Mouse (Mus musculus) forebrain, embryonic 16.5 days (tissue): ENCODE measurements around the gene Pla2g1b. TPM values are rescaled to one million over a fixed set of nuclear protein-coding genes. Genes with fewer than 3 reads are reported as not detected.
"Not testable (repeated sequence)": the region's sequence is repeated elsewhere in the genome, so short reads cannot be mapped to it uniquely, and the experiment has no call there.

Experiments used
- ATAC-seq: fragments of 200-750 bp; cut with Nextera tagmentation; 2 replicates; pipeline ENCODE4 v1.8.0; 2017; ENCODE audit warnings: mild to moderate bottlenecking, moderate library complexity
- H3K27ac ChIP-seq: fragments of 300-500 bp; sonication (generic); 2 replicates; pipeline ENCODE4 v1.5.1; 2014; ENCODE audit warnings: low read length, control low read depth
- H3K27me3 ChIP-seq: fragments of 300-500 bp; sonication (generic); replicated peaks from 2 replicates; pipeline ENCODE4 v1.6.1; 2014; ENCODE audit warnings: low read length; ENCODE audit not compliant: control insufficient read depth, insufficient read depth
- H3K36me3 ChIP-seq: fragments of 300-500 bp; sonication (generic); 2 replicates; pipeline ENCODE4 v1.6.1; 2014; ENCODE audit not compliant: control insufficient read depth, insufficient read depth
- H3K4me1 ChIP-seq: fragments of 300-500 bp; sonication (generic); replicated peaks from 2 replicates; pipeline ENCODE4 v1.6.1; 2014; ENCODE audit warnings: low read length; ENCODE audit not compliant: control insufficient read depth, insufficient read depth
- H3K4me2 ChIP-seq: fragments of 300-500 bp; sonication (generic); 2 replicates; pipeline ENCODE4 v1.6.1; 2014; ENCODE audit warnings: mild to moderate bottlenecking, low read length, control low read depth
- H3K4me3 ChIP-seq: fragments of 300-500 bp; sonication (generic); replicated peaks from 2 replicates; pipeline ENCODE4 v1.5.1; 2014; ENCODE audit warnings: mild to moderate bottlenecking, low read length, control low read depth
- H3K9ac ChIP-seq: fragments of 300-500 bp; sonication (generic); replicated peaks from 2 replicates; pipeline ENCODE4 v1.6.1; 2014; ENCODE audit warnings: low read depth, low read length, control low read depth
- H3K9me3 ChIP-seq: fragments of 300-500 bp; sonication (generic); 2 replicates; pipeline ENCODE4 v1.6.1; 2016; ENCODE audit warnings: low read length; ENCODE audit not compliant: control insufficient read depth
- WGBS: fragments of 180-500 bp; shearing (Covaris S2); extraction: QIAGEN DNeasy Blood & Tissue Kit; methylation state at CpG from one replicate; pipeline ENCODE4 v1.1.7; 2014; 5-methylcytosine and 5-hydroxymethylcytosine counted together
- polyA plus RNA-seq: library from polyadenylated mRNA; unstranded; fragments of >200 nt; fragmentation: Nextera tagmentation; extraction: Ambion mirVana; gene quantifications from 2 replicates; pipeline ENCODE4 v1.2.1, GENCODE M21; 2015

Pla2g1b gene
- polyA plus RNA-seq, 1 experiment from 2014 or later: not detected

DNA sequence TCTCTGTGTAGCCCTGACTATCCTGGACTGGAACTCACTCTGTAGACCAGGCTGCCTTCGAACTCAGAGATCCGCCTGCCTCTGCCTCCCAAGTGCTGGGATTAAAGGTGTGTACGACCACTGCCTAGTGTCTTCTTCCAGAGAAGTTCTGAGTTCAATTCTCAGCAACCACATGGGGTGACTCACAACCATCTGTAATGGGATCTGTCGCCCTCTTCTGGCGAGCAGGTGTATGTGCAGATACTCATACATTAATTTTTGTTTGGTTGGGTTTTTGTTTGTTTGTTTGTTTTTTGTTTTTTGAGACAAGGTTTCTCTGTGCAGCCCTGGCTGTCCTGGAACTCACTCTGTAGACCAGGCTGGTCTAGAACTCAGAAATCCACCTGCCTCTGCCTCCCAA is 23.4 kb upstream of the Pla2g1b start:
- H3K27ac ChIP-seq, H3K9ac ChIP-seq, ATAC-seq, H3K4me3 ChIP-seq, H3K27me3 ChIP-seq, H3K9me3 ChIP-seq, H3K4me2 ChIP-seq: not testable (repeated sequence)
- WGBS: 74% methylated on average over 5 of the region's 5 CpGs
- Histone ChIP-seq H3K4me1 (peaks cover 16% of the 10 kb centered on the region), H3K36me3 (peaks cover 44% of the 10 kb centered on the region)

DNA sequence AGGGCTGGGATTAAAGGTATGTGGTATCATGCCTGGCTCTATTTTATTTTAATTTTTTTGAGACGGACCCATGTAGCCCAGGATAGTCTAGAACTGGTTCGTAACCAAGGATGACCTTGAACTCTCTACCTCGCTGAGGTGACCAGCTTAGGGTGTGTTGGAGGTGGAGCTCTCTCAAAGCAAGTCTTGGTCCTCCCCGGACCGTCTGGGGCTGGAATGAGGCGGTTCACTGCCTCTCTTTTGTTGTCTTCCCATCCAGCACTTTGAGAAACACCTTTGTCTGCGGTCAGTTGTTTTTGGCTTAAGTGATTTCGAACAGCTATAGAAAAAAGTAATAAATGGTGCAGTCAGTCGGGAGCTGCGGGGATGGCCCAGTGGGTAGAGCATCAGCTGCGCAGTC is 21.9 kb upstream of the Pla2g1b start:
- Histone ChIP-seq H3K27me3 (no peaks in the 10 kb centered on the region), H3K4me3 (no peak overlapping the region), H3K4me2 (no peak overlapping the region), H3K9me3 (no peaks in the 10 kb centered on the region), H3K27ac (no peak overlapping the region), H3K4me1 (peaks cover 2% of the 10 kb centered on the region), H3K36me3 (peaks cover 48% of the 10 kb centered on the region), H3K9ac (no peak overlapping the region)
- no peak for ATAC-seq
- 78% methylated on average over 11 of the region's 11 CpGs for WGBS

DNA sequence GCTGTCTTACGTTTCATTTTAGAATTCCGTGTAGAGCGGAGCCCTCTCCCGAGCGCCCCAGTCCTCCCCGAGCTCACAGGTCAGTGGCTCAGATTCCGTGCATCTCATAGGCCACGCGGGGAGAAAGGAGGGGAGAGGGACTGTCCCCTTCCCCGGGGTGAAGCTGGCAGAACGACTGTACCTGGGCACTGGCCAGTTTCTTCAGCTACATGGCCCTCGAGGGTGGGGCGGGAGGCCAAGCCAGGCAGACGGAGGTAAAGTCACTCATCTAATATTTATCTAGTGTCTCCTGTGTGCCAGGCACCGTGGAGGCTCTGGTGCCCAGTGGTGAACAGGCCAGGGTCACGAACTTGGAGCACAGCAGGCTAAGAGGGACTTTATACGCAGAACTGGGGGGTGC is 19.0 kb upstream of the Pla2g1b start:
- Histone ChIP-seq H3K4me2 (no peak overlapping the region), H3K27me3 (no peaks in the 10 kb centered on the region), H3K36me3 (peaks cover 66% of the 10 kb centered on the region), H3K4me1 (no peaks in the 10 kb centered on the region), H3K27ac (no peak overlapping the region), H3K4me3 (no peak overlapping the region), H3K9ac (no peak overlapping the region), H3K9me3 (no peaks in the 10 kb centered on the region)
- ATAC-seq: no peak
- 80% methylated on average over 17 of the region's 17 CpGs for WGBS

DNA sequence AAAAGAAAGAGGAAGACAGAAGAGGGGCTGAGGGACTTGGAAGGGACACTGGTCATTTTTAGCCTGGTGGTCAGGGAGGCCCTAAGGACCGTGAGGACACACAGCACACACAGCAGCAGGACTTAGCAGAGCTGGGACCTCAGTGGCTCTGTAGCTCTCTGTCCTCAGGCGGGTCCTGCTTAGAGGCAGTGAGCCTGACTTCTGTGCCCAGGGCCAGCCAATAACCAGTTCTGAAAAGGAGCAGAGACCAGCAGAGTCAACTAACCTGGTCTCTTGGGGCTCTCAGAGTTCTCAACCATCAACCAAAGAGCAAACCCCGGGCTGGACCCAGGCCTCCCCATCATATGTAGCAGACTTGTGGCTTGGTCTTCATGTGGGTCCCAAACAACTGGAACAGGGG is 16.8 kb upstream of the Pla2g1b start:
- H3K36me3 ChIP-seq: peaks cover 54% of the 10 kb centered on the region
- H3K4me1 ChIP-seq: no peaks in the 10 kb centered on the region
- no peaks in the 10 kb centered on the region for H3K9me3 ChIP-seq
- H3K9ac ChIP-seq: no peak overlapping the region
- WGBS: 80% methylated on average over 3 of the region's 3 CpGs
- no peak overlapping the region for H3K4me2 ChIP-seq
- no peak overlapping the region for H3K27ac ChIP-seq
- no peak for ATAC-seq
- H3K27me3 ChIP-seq: no peaks in the 10 kb centered on the region
- no peak overlapping the region for H3K4me3 ChIP-seq

DNA sequence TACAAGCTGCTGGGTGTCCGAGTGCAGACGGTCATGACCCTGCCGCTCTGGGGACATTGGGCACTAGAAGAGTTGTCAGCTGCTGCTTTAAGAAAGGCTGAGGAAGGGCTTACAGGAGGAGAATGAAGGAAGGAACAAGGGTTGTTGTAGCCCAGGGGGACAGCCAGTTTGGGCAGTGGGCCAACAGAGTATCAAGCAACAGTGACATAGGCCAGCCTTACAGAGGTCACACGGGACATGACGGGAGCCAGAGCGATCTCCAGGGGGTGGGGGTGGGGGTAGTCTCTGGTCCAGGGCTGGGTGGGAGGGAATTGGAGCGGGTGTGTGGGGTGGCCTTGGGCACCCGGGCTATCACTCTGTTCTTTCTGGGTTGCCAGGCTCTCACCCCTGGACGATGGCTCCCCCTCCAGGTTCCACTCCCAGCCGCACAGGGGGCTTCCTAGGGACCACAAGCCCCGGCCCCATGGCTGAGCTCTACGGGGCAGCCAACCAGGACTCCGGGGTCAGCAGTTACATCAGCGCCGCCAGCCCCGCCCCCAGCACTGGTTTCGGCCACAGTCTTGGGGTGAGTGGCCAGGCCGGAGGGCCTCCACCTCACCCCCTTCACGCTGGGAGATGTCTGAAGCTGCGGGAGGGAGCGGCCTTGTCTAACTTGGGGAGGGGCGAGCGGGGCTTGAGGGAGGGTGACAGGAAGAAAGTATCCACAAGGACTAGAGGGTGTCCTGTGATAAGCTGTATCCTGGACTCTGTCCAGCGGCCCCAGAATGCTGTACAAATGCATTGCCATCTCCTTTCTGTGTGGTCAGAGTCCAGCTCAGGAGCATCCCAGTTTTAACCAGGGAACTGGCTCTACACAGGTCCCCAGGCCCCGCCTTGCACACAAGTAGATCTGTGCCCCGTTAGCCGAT is 15.4 kb upstream of the Pla2g1b start:
- H3K36me3 ChIP-seq: peaks cover 47% of the 10 kb centered on the region
- H3K9ac ChIP-seq: no peak overlapping the region
- WGBS: 89% methylated on average over 27 of the region's 27 CpGs
- H3K27ac ChIP-seq: no peak overlapping the region
- H3K9me3 ChIP-seq: no peaks in the 10 kb centered on the region
- H3K4me1 ChIP-seq: no peaks in the 10 kb centered on the region
- no peak for ATAC-seq
- H3K4me2 ChIP-seq: no peak overlapping the region
- H3K27me3 ChIP-seq: no peaks in the 10 kb centered on the region
- no peak overlapping the region for H3K4me3 ChIP-seq

DNA sequence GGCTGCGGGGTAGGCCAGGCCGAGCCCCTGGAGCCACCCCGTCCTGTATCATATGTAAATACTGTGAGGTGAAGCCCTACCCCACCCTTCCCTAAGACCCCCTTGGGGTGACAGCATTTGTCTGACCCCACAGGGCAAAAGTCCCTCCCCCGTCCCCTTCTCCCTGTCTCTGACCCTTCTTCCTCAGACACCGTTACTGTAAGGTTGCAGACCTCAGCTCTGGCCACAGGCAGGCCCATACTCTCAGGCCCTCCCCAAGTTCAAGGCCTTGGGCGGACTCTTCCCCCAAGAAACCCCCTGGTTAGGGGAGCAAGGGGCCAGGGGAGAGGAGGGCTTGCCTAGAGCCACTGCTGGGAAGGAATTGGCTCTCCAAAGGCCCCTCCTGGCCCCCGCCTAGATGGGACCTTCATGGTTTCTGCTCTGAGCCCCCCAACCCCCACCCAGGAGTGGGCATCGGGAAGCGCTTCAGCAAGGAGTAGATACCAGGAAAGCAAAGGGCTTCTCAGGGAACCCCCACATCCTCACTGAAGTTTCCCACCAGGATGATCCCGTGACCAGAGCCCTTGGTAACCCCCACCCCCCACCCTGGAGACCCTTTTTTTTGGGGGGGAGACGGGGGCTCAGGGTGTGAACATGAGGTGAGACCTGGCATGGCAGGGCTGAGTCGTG is 11.5 kb upstream of the Pla2g1b start:
- no peaks in the 10 kb centered on the region for H3K9me3 ChIP-seq
- 81% methylated on average over 12 of the region's 12 CpGs for WGBS
- no peak for ATAC-seq
- no peak overlapping the region for H3K4me2 ChIP-seq
- no peak overlapping the region for H3K4me3 ChIP-seq
- no peaks in the 10 kb centered on the region for H3K4me1 ChIP-seq
- no peak overlapping the region for H3K27ac ChIP-seq
- no peak overlapping the region for H3K9ac ChIP-seq
- peaks cover 30% of the 10 kb centered on the region for H3K36me3 ChIP-seq
- no peaks in the 10 kb centered on the region for H3K27me3 ChIP-seq

DNA sequence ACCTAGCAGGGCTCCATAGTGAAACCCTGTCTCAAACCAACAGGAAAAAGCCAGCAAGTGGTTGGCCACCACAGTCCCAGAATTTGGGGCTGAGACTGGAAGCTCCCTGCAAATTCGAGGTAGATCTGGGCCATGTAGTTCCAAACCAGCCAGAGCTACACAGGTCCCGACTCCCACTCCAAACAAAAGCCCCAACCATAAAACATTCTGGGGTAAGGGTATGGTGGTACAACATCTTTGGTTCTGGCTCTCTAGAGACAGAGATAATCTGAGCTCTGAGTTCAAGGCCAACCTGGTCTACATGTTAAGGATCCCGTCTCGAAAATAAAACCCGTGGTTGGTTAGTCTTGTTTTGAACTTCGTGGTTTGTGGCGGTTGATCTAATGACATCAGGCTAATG is 10.2 kb upstream of the Pla2g1b start:
- H3K9me3 ChIP-seq: no peaks in the 10 kb centered on the region
- H3K4me3 ChIP-seq: no peak overlapping the region
- H3K4me1 ChIP-seq: no peaks in the 10 kb centered on the region
- H3K36me3 ChIP-seq: peaks cover 21% of the 10 kb centered on the region
- no peak overlapping the region for H3K4me2 ChIP-seq
- no peaks in the 10 kb centered on the region for H3K27me3 ChIP-seq
- H3K9ac ChIP-seq: no peak overlapping the region
- ATAC-seq: no peak
- 75% methylated on average over 7 of the region's 7 CpGs for WGBS
- no peak overlapping the region for H3K27ac ChIP-seq

DNA sequence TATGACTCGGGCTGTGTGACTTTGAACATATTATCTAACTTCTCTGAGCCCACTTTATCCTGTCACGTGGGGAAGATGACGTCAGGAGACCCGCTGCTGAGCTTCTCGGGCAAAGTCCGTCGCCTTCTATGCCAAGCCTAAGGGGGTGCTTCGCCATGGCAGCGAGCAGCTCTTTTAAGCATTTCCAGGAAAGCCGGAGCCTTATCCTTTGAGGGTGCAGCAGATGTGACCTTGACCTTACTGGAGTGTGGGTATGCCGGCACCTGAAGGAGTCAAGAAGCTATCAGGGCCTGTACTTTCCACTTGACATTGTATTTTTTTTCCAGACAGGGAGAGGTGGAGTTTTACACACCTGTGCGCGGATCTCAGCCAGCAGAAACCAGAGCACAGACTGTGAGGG is 7.1 kb upstream of the Pla2g1b start:
- no peak overlapping the region for H3K27ac ChIP-seq
- H3K36me3 ChIP-seq: 0 out of 2 replicates have a peak, but pooled peaks cover 5% of the 10 kb centered on the region
- no peaks in the 10 kb centered on the region for H3K27me3 ChIP-seq
- ATAC-seq: no peak
- no peaks in the 10 kb centered on the region for H3K4me1 ChIP-seq
- no peak overlapping the region for H3K4me3 ChIP-seq
- H3K9me3 ChIP-seq: no peaks in the 10 kb centered on the region
- 76% methylated on average over 13 of the region's 13 CpGs for WGBS
- H3K4me2 ChIP-seq: no peak overlapping the region
- H3K9ac ChIP-seq: no peak overlapping the region

DNA sequence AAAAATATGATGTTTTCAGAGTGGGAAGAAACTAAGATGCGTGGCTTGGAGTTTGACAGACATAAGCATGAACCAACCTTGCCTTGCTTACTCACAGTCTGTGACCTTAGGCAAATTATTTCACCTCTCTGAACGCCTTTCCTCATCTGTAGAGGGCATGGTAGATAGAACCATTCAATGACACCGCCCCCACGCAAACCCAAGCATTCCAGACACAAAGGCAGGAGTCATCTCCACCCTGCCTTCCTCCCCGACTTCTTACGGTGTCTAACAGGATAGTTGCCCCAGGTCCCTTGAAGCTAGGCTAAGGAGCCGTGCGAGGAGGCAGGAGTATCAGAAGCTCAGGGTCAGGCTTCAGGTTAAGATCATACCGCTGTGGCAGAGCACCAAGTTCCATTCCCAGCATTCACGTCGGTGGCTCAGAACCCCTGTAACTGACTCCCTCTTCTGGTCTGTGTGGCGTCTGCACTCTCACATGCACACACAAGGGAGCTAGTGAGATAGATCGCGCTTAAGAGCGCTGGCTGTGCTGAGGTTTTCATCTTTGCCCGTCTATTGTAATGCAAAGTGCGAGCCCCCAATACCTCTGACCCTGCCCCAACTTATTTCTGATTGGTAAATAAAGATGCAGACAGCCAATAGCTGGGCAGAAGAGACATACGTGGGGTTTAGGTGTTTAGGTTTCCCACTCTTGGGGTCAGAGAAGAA is 1.5 kb upstream of the Pla2g1b start:
- WGBS: 79% methylated on average over 18 of the region's 18 CpGs
- no peak overlapping the region for H3K4me3 ChIP-seq
- H3K27me3 ChIP-seq: no peaks in the 10 kb centered on the region
- H3K27ac ChIP-seq: no peak overlapping the region
- H3K9me3 ChIP-seq: no peaks in the 10 kb centered on the region
- no peak for ATAC-seq
- H3K36me3 ChIP-seq: no peaks in the 10 kb centered on the region
- no peaks in the 10 kb centered on the region for H3K4me1 ChIP-seq
- H3K4me2 ChIP-seq: no peak overlapping the region
- H3K9ac ChIP-seq: no peak overlapping the region
